Mouse (Mus musculus): ENCODE results near the gene Clca1. TPM values are rescaled to one million over a fixed set of nuclear protein-coding genes. Genes with fewer than 3 reads are reported as not detected.

Clca1 gene
- not detected for polyA plus RNA-seq (2017; shearing (Covaris generic))

DNA sequence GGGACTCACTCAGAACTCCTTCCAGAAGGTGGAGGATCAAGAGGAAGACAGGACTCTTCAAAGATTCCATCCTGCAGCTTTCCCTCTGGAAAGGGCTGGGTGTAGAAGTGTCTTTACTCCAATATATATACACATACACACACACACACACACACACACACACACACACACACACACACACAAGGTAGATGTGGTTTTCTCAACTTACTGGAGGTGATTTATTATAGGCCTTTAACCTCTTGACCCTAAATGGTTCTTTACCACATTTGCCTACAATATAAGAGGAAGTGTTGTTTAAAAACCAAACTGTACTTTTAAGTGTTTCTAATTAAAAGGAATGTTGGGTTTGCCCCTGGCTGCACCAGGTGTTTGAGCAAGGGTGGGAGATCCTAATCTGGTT lies at the start of gene Clca1:
Clca1 (minus strand) TSS at position 101 of the 400 bp plus-strand sequence.

DNA sequence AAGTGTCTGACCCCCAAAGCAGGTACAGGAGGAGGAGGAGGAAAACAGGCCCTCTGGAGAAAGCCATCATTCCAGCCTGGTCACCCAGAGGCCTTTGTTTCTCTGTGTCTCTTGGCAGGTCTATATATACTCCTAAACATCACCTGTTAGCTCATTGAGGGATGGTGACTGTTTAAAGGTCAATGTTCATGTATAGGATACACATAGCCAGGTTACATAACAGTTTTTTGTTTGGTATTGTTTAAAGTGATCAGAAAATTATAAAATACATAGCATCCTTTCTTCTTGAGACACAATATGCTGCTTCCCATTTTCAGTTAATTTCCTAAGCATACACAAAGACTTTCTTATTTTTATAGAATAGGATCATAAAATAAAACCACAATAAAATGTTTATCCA lies 57.6 kb downstream of the Clca1 start, which contains the start of gene Clca4a:
Clca4a (minus strand) TSS at position 101 of the 400 bp plus-strand sequence.

Other genes with a start within 250 kb of the Clca1 start
- not detected for gene Clca3a2, start 213.3 kb downstream of the Clca1 start, polyA plus RNA-seq (2017; shearing (Covaris generic))
- gene Clca3b, start 183.4 kb downstream of the Clca1 start, polyA plus RNA-seq (2017; shearing (Covaris generic)) = not detected
- not detected for gene Clca4b, start 100.2 kb downstream of the Clca1 start, polyA plus RNA-seq (2017; shearing (Covaris generic))
- gene Clca4a, start 57.7 kb downstream of the Clca1 start, polyA plus RNA-seq (2017; shearing (Covaris generic)) = not detected
- gene Clca2, start 66.7 kb upstream of the Clca1 start, polyA plus RNA-seq (2017; shearing (Covaris generic)) = not detected
- gene Odf2l, start 85.8 kb upstream of the Clca1 start, polyA plus RNA-seq (2017; shearing (Covaris generic)) = 5.6 TPM